ENCODE assay signal across 30 mouse cellular contexts in the genomic region with DNA sequence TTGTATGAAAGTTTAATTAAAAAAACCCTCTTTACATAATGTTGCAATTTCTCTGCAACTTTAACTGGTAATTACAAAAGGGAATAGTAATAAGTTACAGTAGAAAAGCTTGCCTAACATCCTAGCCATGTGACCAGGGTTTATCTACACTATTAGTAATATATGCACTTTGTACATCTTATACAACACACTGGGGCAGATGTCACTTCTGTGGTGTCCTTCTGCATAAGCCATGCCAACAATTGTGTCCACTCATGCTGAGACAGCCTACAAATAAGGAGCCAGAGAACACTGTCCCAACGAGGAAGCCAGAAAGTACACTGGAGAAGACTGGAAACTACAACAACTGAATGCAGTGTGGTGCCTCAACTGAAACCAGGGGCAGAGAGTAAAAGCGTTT. TPM values are rescaled to one million over a fixed set of nuclear protein-coding genes. Genes with fewer than 3 reads are reported as not detected.
DNase-seq lines count a peak whose midpoint lies in the region; ATAC-seq and TF ChIP-seq lines count a peak whose summit lies in the region.
"Had no signal": no experiment of that assay in that cellular context is flagged by ENCODE, and none has a peak within 500 bp of the region (broad histone marks: within the 10 kb centered on the region; RNA-seq: fewer than 3 reads in every experiment).

No protein-coding gene starts in this region.

- ATAC-seq in liver, embryonic 12.5 days: no peak
- ATAC-seq in intestine, embryonic 15.5 days: peak; percentile 55; the same call in 1 of the 2 replicates
- ATAC-seq in megakaryocyte progenitor cell, adult 5-6 weeks (replicated peaks; ENCODE audit: poor library complexity): peak; percentile 68
- no peak for ATAC-seq in kidney, embryonic 14.5 days (ENCODE audit: low FRiP score, low TSS enrichment)
- ATAC-seq in hindbrain, embryonic 14.5 days (ENCODE audit: low FRiP score): no peak
- ATAC-seq: forebrain, postnatal 0 days; hindbrain, postnatal 0 days; midbrain, embryonic 15.5 days; Patski had no signal

- H3K27ac ChIP-seq in liver, adult 2 months (replicated peaks; ENCODE audit: insufficient read depth, low read depth, low read length): no peak overlapping the region
- H3K27ac ChIP-seq in liver, embryonic 12.5 days: no peak overlapping the region
- no peak overlapping the region for H3K27ac ChIP-seq in intestine, embryonic 15.5 days
- no peak overlapping the region for H3K27ac ChIP-seq in kidney, embryonic 14.5 days (ENCODE audit: low read depth, low read length)
- H3K27ac ChIP-seq in hindbrain, embryonic 14.5 days: no peak overlapping the region
- H3K27ac ChIP-seq: embryonic facial prominence, embryonic 10.5 days; embryonic facial prominence, embryonic 15.5 days; forebrain, embryonic 12.5 days; heart, embryonic 10.5 days; heart, embryonic 15.5 days; hindbrain, postnatal 0 days; kidney, embryonic 15.5 days; liver, embryonic 13.5 days; midbrain, embryonic 10.5 days; midbrain, embryonic 15.5 days; stomach, embryonic 15.5 days had no signal

- no peak overlapping the region for H3K4me2 ChIP-seq in liver, embryonic 12.5 days
- no peak overlapping the region for H3K4me2 ChIP-seq in intestine, embryonic 15.5 days (replicated peaks)
- no peak overlapping the region for H3K4me2 ChIP-seq in kidney, embryonic 14.5 days (replicated peaks; ENCODE audit: low read depth, low read length)
- H3K4me2 ChIP-seq in hindbrain, embryonic 14.5 days (replicated peaks): no peak overlapping the region
- H3K4me2 ChIP-seq: embryonic facial prominence, embryonic 15.5 days; forebrain, embryonic 12.5 days; heart, embryonic 15.5 days; kidney, embryonic 15.5 days; liver, embryonic 13.5 days; midbrain, embryonic 15.5 days; stomach, embryonic 15.5 days had no signal

- H3K9me3 ChIP-seq in liver, embryonic 12.5 days (replicated peaks): no peaks in the 10 kb centered on the region
- H3K9me3 ChIP-seq in intestine, embryonic 15.5 days: no peaks in the 10 kb centered on the region
- H3K9me3 ChIP-seq in kidney, embryonic 14.5 days (ENCODE audit: control insufficient read depth, low read length): no peaks in the 10 kb centered on the region
- H3K9me3 ChIP-seq in hindbrain, embryonic 14.5 days (ENCODE audit: control insufficient read depth, low read length): no peaks in the 10 kb centered on the region
- H3K9me3 ChIP-seq: embryonic facial prominence, embryonic 10.5 days; embryonic facial prominence, embryonic 15.5 days; forebrain, embryonic 12.5 days; G1E; heart, embryonic 10.5 days; heart, embryonic 15.5 days; kidney, embryonic 15.5 days; liver, embryonic 13.5 days; midbrain, embryonic 10.5 days; midbrain, embryonic 15.5 days; stomach, embryonic 15.5 days had no signal

- DNase-seq in liver, adult 2 months (ENCODE audit: extremely low read depth, low read depth, low spot score): peak; percentile 56
- peak; percentile 7 for DNase-seq in lung, postnatal 25 days (ENCODE audit: low spot score)
- no peak for DNase-seq in lung, postnatal 14 days
- no peak for DNase-seq in hindbrain, embryonic 14.5 days (ENCODE audit: low spot score)
- DNase-seq: cerebellum, adult 18-20 months; forebrain, postnatal 0 days; gastrocnemius, postnatal 10 days; kidney, adult 11 months; liver, embryonic 13.5 days; right cerebral cortex, postnatal 25 days; thymus, postnatal 14 days had no signal

- H3K9ac ChIP-seq in liver, adult 2 months (ENCODE audit: low read depth, low read length): no peak overlapping the region
- no peak overlapping the region for H3K9ac ChIP-seq in liver, embryonic 12.5 days
- no peak overlapping the region for H3K9ac ChIP-seq in intestine, embryonic 15.5 days
- H3K9ac ChIP-seq in kidney, embryonic 14.5 days (ENCODE audit: low read depth, low read length): no peak overlapping the region
- H3K9ac ChIP-seq in hindbrain, embryonic 14.5 days: no peak overlapping the region
- H3K9ac ChIP-seq: embryonic facial prominence, embryonic 15.5 days; forebrain, embryonic 12.5 days; forebrain, postnatal 0 days; heart, embryonic 15.5 days; kidney, embryonic 15.5 days; liver, embryonic 13.5 days; midbrain, embryonic 15.5 days; stomach, embryonic 15.5 days had no signal

- peaks cover 18% of the 10 kb centered on the region for H3K36me3 ChIP-seq in liver, adult 2 months (ENCODE audit: control insufficient read depth, insufficient read depth, low read length)
- peaks cover 29% of the 10 kb centered on the region for H3K36me3 ChIP-seq in liver, embryonic 12.5 days
- H3K36me3 ChIP-seq in intestine, embryonic 15.5 days: peaks cover 6% of the 10 kb centered on the region
- H3K36me3 ChIP-seq in kidney, embryonic 14.5 days (ENCODE audit: control insufficient read depth, insufficient read depth, low read length): peaks cover 17% of the 10 kb centered on the region; the same call in 1 of the 2 replicates
- peaks cover 35% of the 10 kb centered on the region for H3K36me3 ChIP-seq in hindbrain, embryonic 14.5 days (replicated peaks; ENCODE audit: control insufficient read depth, insufficient read depth)

- TF ChIP-seq CTCF in liver, adult 2 months (IDR thresholded peaks at IDR 0.05; ENCODE audit: low read depth, low read length): no peak

- peaks cover 3% of the 10 kb centered on the region; the same call in 1 of the 2 replicates for H3K4me1 ChIP-seq in liver, adult 2 months (ENCODE audit: control insufficient read depth, insufficient read depth, low read length)
- no peaks in the 10 kb centered on the region; the same call in 1 of the 2 replicates for H3K4me1 ChIP-seq in liver, embryonic 12.5 days
- no peaks in the 10 kb centered on the region for H3K4me1 ChIP-seq in intestine, embryonic 15.5 days (replicated peaks)
- no peaks in the 10 kb centered on the region for H3K4me1 ChIP-seq in kidney, embryonic 14.5 days (ENCODE audit: control insufficient read depth, insufficient read depth, low read length)
- no peaks in the 10 kb centered on the region for H3K4me1 ChIP-seq in hindbrain, embryonic 14.5 days (replicated peaks; ENCODE audit: control insufficient read depth, insufficient read depth, low read length)
- H3K4me1 ChIP-seq: embryonic facial prominence, embryonic 10.5 days; embryonic facial prominence, embryonic 15.5 days; forebrain, embryonic 12.5 days; heart, embryonic 10.5 days; heart, embryonic 15.5 days; kidney, embryonic 15.5 days; midbrain, embryonic 10.5 days; midbrain, embryonic 15.5 days; stomach, embryonic 15.5 days had no signal

- H3K79me2 ChIP-seq in liver, adult 2 months (ENCODE audit: control insufficient read depth, insufficient read depth, low read length): no peaks in the 10 kb centered on the region

- no peaks in the 10 kb centered on the region for H3K27me3 ChIP-seq in liver, adult 2 months (ENCODE audit: control insufficient read depth, insufficient read depth, low read length)
- H3K27me3 ChIP-seq in liver, embryonic 12.5 days (replicated peaks): no peaks in the 10 kb centered on the region
- no peaks in the 10 kb centered on the region for H3K27me3 ChIP-seq in intestine, embryonic 15.5 days (replicated peaks)
- H3K27me3 ChIP-seq in kidney, embryonic 14.5 days (ENCODE audit: control insufficient read depth, insufficient read depth, low read length): no peaks in the 10 kb centered on the region
- no peaks in the 10 kb centered on the region for H3K27me3 ChIP-seq in hindbrain, embryonic 14.5 days (ENCODE audit: control insufficient read depth, insufficient read depth, low read length)
- H3K27me3 ChIP-seq: embryonic facial prominence, embryonic 15.5 days; forebrain, embryonic 12.5 days; heart, embryonic 15.5 days; kidney, embryonic 15.5 days; liver, embryonic 13.5 days; midbrain, embryonic 15.5 days; Patski; stomach, embryonic 15.5 days had no signal

- H3K4me3 ChIP-seq in liver, adult 2 months (ENCODE audit: insufficient read depth, low read depth, low read length): no peak overlapping the region
- no peak overlapping the region for H3K4me3 ChIP-seq in liver, embryonic 12.5 days
- H3K4me3 ChIP-seq in intestine, embryonic 15.5 days (replicated peaks): no peak overlapping the region
- no peak overlapping the region for H3K4me3 ChIP-seq in kidney, embryonic 14.5 days (ENCODE audit: low read length)
- H3K4me3 ChIP-seq in hindbrain, embryonic 14.5 days (replicated peaks; ENCODE audit: low read length): no peak overlapping the region
- H3K4me3 ChIP-seq: embryonic facial prominence, embryonic 10.5 days; embryonic facial prominence, embryonic 15.5 days; forebrain, embryonic 12.5 days; heart, embryonic 10.5 days; heart, embryonic 15.5 days; kidney, embryonic 15.5 days; liver, embryonic 13.5 days; midbrain, embryonic 10.5 days; midbrain, embryonic 15.5 days; myocyte; stomach, embryonic 15.5 days had no signal

- TF ChIP-seq POLR2A in liver, adult 2 months (IDR thresholded peaks at IDR 0.05; ENCODE audit: extremely low read depth, insufficient read depth, low read length): no peak

- WGBS in liver, adult 2 months: 22% methylated on average over 2 of the region's 2 CpGs
- 69% methylated on average over 2 of the region's 2 CpGs for WGBS in liver, embryonic 12.5 days (ENCODE audit: insufficient replicate concordance)
- 83% methylated on average over 2 of the region's 2 CpGs for WGBS in intestine, embryonic 15.5 days
- WGBS in kidney, embryonic 14.5 days: 79% methylated on average over 2 of the region's 2 CpGs
- WGBS in hindbrain, embryonic 14.5 days: 90% methylated on average over 2 of the region's 2 CpGs

RNA-seq across cellular contexts. Expression of gene Sptlc2, which starts 40.1 kb away (rescaled TPM):
- total RNA-seq in liver, adult 2 months (2014; rRNA removed): 13.8 and 14.4 TPM in 2 replicates
- polyA plus RNA-seq in liver, adult 2 months (2012; rRNA removed): 4.3 and 6.5 TPM in 2 replicates
- 34.2 and 39.7 TPM in 2 replicates for polyA plus RNA-seq in liver, embryonic 12.5 days (2016; fragmentation: Nextera tagmentation; extraction: Ambion mirVana)
- polyA plus RNA-seq in intestine, embryonic 15.5 days (2015; fragmentation: Nextera tagmentation; extraction: Ambion mirVana): 115 and 119 TPM in 2 replicates
- total RNA-seq in megakaryocyte progenitor cell, adult 5-6 weeks (2015): 199 and 210 TPM in 2 replicates
- total RNA-seq in megakaryocyte progenitor cell, adult 5-6 weeks (2017): 128 and 138 TPM in 2 replicates
- 65.1 and 85.3 TPM in 2 replicates for polyA plus RNA-seq in kidney, embryonic 14.5 days (2014; fragmentation: Nextera tagmentation; extraction: Ambion mirVana)
- 72.0 and 72.5 TPM in 2 replicates for polyA plus RNA-seq in hindbrain, embryonic 14.5 days (2014; fragmentation: Nextera tagmentation; extraction: Ambion mirVana)

RNA-seq across cellular contexts. Expression of gene Ism2, which starts 48.5 kb away (rescaled TPM):
- total RNA-seq in liver, adult 2 months (2014; rRNA removed): 0.18 and 0.27 TPM in 2 replicates
- polyA plus RNA-seq in liver, adult 2 months (2012; rRNA removed): 0.28 and 0.60 TPM in 2 replicates
- 0.33 and 0.74 TPM in 2 replicates for polyA plus RNA-seq in liver, embryonic 12.5 days (2016; fragmentation: Nextera tagmentation; extraction: Ambion mirVana)
- polyA plus RNA-seq in intestine, embryonic 15.5 days (2015; fragmentation: Nextera tagmentation; extraction: Ambion mirVana): 0.49 and 0.55 TPM in 2 replicates
- total RNA-seq in megakaryocyte progenitor cell, adult 5-6 weeks (2015): not detected in 2 replicates
- not detected in 2 replicates for total RNA-seq in megakaryocyte progenitor cell, adult 5-6 weeks (2017)
- polyA plus RNA-seq in kidney, embryonic 14.5 days (2014; fragmentation: Nextera tagmentation; extraction: Ambion mirVana): 0.36 and 0.54 TPM in 2 replicates
- 0.86 and 1.3 TPM in 2 replicates for polyA plus RNA-seq in hindbrain, embryonic 14.5 days (2014; fragmentation: Nextera tagmentation; extraction: Ambion mirVana)
- total RNA-seq: adrenal gland, postnatal 14 days; gastrocnemius, postnatal 10 days; heart, postnatal 25 days had no signal
- polyA plus RNA-seq: G1E had no signal

Comparison
In these comparisons a context has a peak if more than half of its experiments do, and no peak if none do; other contexts are left out.
1. DNase-seq: peak in liver, adult 2 months (single experiment) and lung, postnatal 25 days (single experiment); none in lung, postnatal 14 days (single experiment) and hindbrain, embryonic 14.5 days (single experiment).
2. ATAC-seq: peak in intestine, embryonic 15.5 days (single experiment) and megakaryocyte progenitor cell, adult 5-6 weeks (single experiment); none in liver, embryonic 12.5 days (single experiment), kidney, embryonic 14.5 days (single experiment) and hindbrain, embryonic 14.5 days (single experiment).